Mouse (Mus musculus): ENCODE data around the gene Usp4.

- no peak for TF ChIP-seq CTCF (conservative IDR thresholded peaks at IDR 0.05 in 1 of 2, IDR thresholded peaks at IDR 0.05 in 1 of 2; ENCODE audit: low read depth in 2 of 2, low read length in 2 of 2)
- TF ChIP-seq EP300 (IDR thresholded peaks at IDR 0.05; ENCODE audit: low read length): no peak
- no peak for TF ChIP-seq ZNF384 (IDR thresholded peaks at IDR 0.05; ENCODE audit: low read depth, low read length)
- no peak for TF ChIP-seq CHD1 (IDR thresholded peaks at IDR 0.05; ENCODE audit: low read depth, low read length)
- TF ChIP-seq POLR2AphosphoS2 (IDR thresholded peaks at IDR 0.05; ENCODE audit: low read depth, low read length): no peak
Observed at GRCm38 (mm10) chr9:108386816-108387215, 39.2 kb downstream of the Usp4 start.

Data from CH12.LX (cell line).